Mouse (Mus musculus): ENCODE data around the gene Fcrlb.

GRCm38 (mm10) chr1:170953192-170953591, 40.5 kb upstream of the Fcrlb start:
- TF ChIP-seq CTCF (IDR thresholded peaks at IDR 0.05; ENCODE audit: borderline replicate concordance, insufficient read depth, low read depth, low read length) (no peak), POLR2A (IDR thresholded peaks at IDR 0.05; ENCODE audit: borderline replicate concordance, insufficient read depth, low read length) (no peak)

Measured in cerebellum, adult 2 months (tissue).